Mouse (Mus musculus): ENCODE measurements at regions not wholly inside any gene's neighbourhood (a gene's known extent, or its start where the extent isn't known, plus 50 kb on each side); places are given as distances from the start of the nearest gene placed in this dataset.

DNA sequence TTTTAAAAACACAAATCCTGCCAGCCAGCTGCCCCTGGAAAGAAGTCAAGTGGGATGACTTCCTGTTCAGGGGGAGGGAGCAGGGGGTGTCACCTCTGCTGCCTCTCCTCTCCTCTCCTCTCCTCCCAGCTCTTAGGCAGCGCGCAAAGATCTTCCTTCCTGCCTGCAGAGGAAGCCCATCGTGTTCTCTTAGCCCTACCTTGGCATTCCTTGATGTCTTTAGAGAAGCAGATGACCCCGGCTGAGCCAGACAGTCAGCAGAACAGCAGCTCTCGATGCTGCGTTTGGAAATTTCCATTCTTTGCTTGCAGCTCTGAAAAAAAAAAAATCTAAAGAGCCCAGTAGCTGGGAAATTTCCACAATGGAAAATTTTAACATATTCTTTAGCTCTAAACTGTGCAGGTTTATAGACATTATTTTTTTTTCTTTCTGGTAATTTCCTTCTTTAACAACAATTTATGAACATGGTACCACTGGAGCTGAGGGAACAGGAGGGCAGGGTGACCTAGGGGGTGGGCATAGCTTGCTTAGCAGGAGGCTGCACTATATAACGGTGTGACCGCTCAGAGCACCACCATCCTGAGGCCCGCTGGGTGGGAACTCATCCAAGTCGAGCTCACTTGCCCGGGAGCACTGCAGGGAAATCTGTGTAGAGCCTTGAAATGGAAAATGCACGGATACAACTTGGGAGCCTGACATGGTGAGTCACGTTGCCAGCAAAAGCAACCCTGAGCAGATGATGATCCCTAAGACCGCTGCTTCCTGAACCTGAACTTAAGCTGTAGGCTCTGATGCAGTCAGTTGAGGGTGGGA lies 109.9 kb upstream of the Mkln1 start:
- TF ChIP-seq CTCF (IDR thresholded peaks at IDR 0.05; ENCODE audit: control insufficient read depth, insufficient read depth, insufficient read length) (no peak), MAX (IDR thresholded peaks at IDR 0.05) (no peak)

Measured in C2C12 (cell line).